Mouse (Mus musculus) CH12.LX (cell line): ENCODE measurements around the gene Btbd9. TPM values are rescaled to one million over a fixed set of nuclear protein-coding genes. Genes with fewer than 3 reads are reported as not detected.
A peak's percentile ranks its signal among the peaks of the same experiment; 100 is the strongest.

Source experiments
- DNase-seq: peaks from one replicate; pipeline ENCODE4 v3.0.0-alpha.2; 2013; ENCODE audit errors: extremely low read depth
- H3K27ac ChIP-seq: 2 replicates; pipeline ENCODE4 v1.5.1; 2012; ENCODE audit warnings: low read depth, mild to moderate bottlenecking, control low read depth, moderate library complexity; ENCODE audit not compliant: insufficient read depth
- H3K27me3 ChIP-seq: replicated peaks from 2 replicates; pipeline ENCODE3; 2012; ENCODE audit warnings: inconsistent platforms
- H3K36me3 ChIP-seq, 2 experiments: replicated peaks in 1 of 2; 2 replicates each; pipeline versions ENCODE3 to v1.6.1; 2012; ENCODE audit warnings: inconsistent platforms in 1 of 2, low read length in 1 of 2, mild to moderate bottlenecking in 1 of 2, mixed read lengths in 1 of 2, moderate library complexity in 1 of 2; ENCODE audit not compliant: control insufficient read depth in 1 of 2, insufficient read depth in 1 of 2
- H3K4me1 ChIP-seq, 2 experiments: 2 replicates each; pipeline ENCODE4 v1.6.1; 2012; ENCODE audit warnings: inconsistent platforms in 1 of 2, moderate library complexity in 1 of 2; ENCODE audit not compliant: insufficient read depth in 2 of 2, control insufficient read depth in 1 of 2
- H3K4me2 ChIP-seq: 2 replicates; pipeline ENCODE4 v1.6.1; 2012; ENCODE audit warnings: low read depth, mild to moderate bottlenecking, control low read depth; ENCODE audit not compliant: poor library complexity, insufficient read depth, severe bottlenecking
- H3K4me3 ChIP-seq, 3 experiments: fragments of 150-350 bp in 1 of 3; sonication (generic) in 1 of 3; replicated peaks in 1 of 3; 2 replicates each; pipeline versions ENCODE3 to v1.5.1; 2011 to 2012; ENCODE audit warnings: low read depth in 2 of 3, low read length in 2 of 3, mild to moderate bottlenecking in 2 of 3, moderate library complexity in 2 of 3, control low read depth in 1 of 3, improper control_type of control experiment in 1 of 3, inconsistent platforms in 1 of 3, mixed read lengths in 1 of 3; ENCODE audit not compliant: poor library complexity in 1 of 3
- H3K79me2 ChIP-seq: replicated peaks from 2 replicates; pipeline ENCODE4 v1.6.1; 2012; ENCODE audit warnings: mild to moderate bottlenecking, moderate library complexity; ENCODE audit not compliant: control insufficient read depth, poor library complexity, insufficient read depth, severe bottlenecking; ENCODE audit errors: extremely low read depth
- H3K9ac ChIP-seq: 2 replicates; pipeline ENCODE4 v1.6.1; 2012; ENCODE audit warnings: low read depth, mild to moderate bottlenecking, control low read depth, moderate library complexity; ENCODE audit not compliant: insufficient read depth
- H3K9me3 ChIP-seq: replicated peaks from 2 replicates; pipeline ENCODE3; 2012; ENCODE audit warnings: low read length, inconsistent platforms, mixed read lengths
- CHD2 ChIP-seq: IDR thresholded peaks from 2 replicates; pipeline ENCODE4 v1.6.1; 2011; ENCODE audit warnings: low read length, improper control_type of control experiment
- CTCF ChIP-seq, 2 experiments: IDR thresholded peaks in 1 of 2; conservative IDR thresholded peaks in 1 of 2; 2 replicates each; pipeline ENCODE4 v1.5.1; 2011 to 2012; ENCODE audit warnings: low read depth in 2 of 2, low read length in 2 of 2, improper control_type of control experiment in 1 of 2, inconsistent platforms in 1 of 2, mild to moderate bottlenecking in 1 of 2, moderate library complexity in 1 of 2
- ELF1 ChIP-seq: IDR thresholded peaks from 2 replicates; pipeline ENCODE4 v1.6.1; 2014; ENCODE audit warnings: low read depth, mild to moderate bottlenecking, inconsistent platforms, low read length, improper control_type of control experiment
- JUN ChIP-seq: IDR thresholded peaks from 2 replicates; pipeline ENCODE4 v1.6.1; 2011; ENCODE audit warnings: low read depth, mild to moderate bottlenecking, low read length, improper control_type of control experiment, moderate library complexity; ENCODE audit not compliant: insufficient read depth
- MAFK ChIP-seq: IDR thresholded peaks from 2 replicates; pipeline ENCODE4 v1.6.1; 2011; ENCODE audit warnings: low read length, improper control_type of control experiment; ENCODE audit not compliant: insufficient replicate concordance
- MAX ChIP-seq: IDR thresholded peaks from 2 replicates; pipeline ENCODE4 v1.6.1; 2011; ENCODE audit warnings: low read length, improper control_type of control experiment
- MAZ ChIP-seq: IDR thresholded peaks from 2 replicates; pipeline ENCODE4 v1.6.1; 2012; ENCODE audit warnings: low read depth, mild to moderate bottlenecking, inconsistent platforms, low read length, improper control_type of control experiment, moderate library complexity
- MEF2A ChIP-seq: IDR thresholded peaks from 2 replicates; pipeline ENCODE4 v1.6.1; 2014; ENCODE audit warnings: low read depth, mild to moderate bottlenecking, inconsistent platforms, low read length, improper control_type of control experiment, borderline replicate concordance
- MXI1 ChIP-seq: IDR thresholded peaks from 2 replicates; pipeline ENCODE4 v1.6.1; 2011; ENCODE audit warnings: mild to moderate bottlenecking, low read depth, low read length, improper control_type of control experiment
- NELFE ChIP-seq: IDR thresholded peaks from 2 replicates; pipeline ENCODE4 v1.6.1; 2011; ENCODE audit warnings: low read depth, low read length, improper control_type of control experiment
- SIN3A ChIP-seq: IDR thresholded peaks from 2 replicates; pipeline ENCODE4 v1.6.1; 2012; ENCODE audit warnings: low read length, improper control_type of control experiment, inconsistent platforms
- SMC3 ChIP-seq: IDR thresholded peaks from 2 replicates; pipeline ENCODE4 v1.6.1; 2011; ENCODE audit warnings: low read depth, low read length, improper control_type of control experiment
- TBP ChIP-seq: conservative IDR thresholded peaks from 2 replicates; pipeline ENCODE4 v1.6.1; 2011; ENCODE audit warnings: low read depth, low read length, improper control_type of control experiment
- USF2 ChIP-seq: conservative IDR thresholded peaks from 2 replicates; pipeline ENCODE4 v1.6.1; 2011; ENCODE audit warnings: low read depth, low read length, improper control_type of control experiment
- ZKSCAN1 ChIP-seq: IDR thresholded peaks from 2 replicates; pipeline ENCODE4 v1.6.1; 2012; ENCODE audit warnings: low read depth, inconsistent platforms, low read length, improper control_type of control experiment, borderline replicate concordance
- ZMIZ1 ChIP-seq: IDR thresholded peaks from 2 replicates; pipeline ENCODE4 v1.6.1; 2012; ENCODE audit warnings: low read depth, mild to moderate bottlenecking, inconsistent platforms, low read length, improper control_type of control experiment
- dilution Hi-C: fragments of 300-500 bp; cut with MboI; formaldehyde crosslinking; loops from 2 replicates; pipeline ENCODE4 v1.14.3; 2020; ENCODE audit warnings: low sequenced_read_pairs; ENCODE audit not compliant: extremely low pct_unique_long_range_greater_than_20kb, extremely low pct_ligation_motif_present
- in situ Hi-C: fragments of 300-500 bp; cut with MboI; formaldehyde crosslinking; loops from 3 replicates; pipeline ENCODE4 v1.14.3; 2019; ENCODE audit warnings: low sequenced_read_pairs, low pct_ligation_motif_present, low pct_unique_long_range_greater_than_20kb, mixed read lengths
- polyA plus RNA-seq: library from polyadenylated mRNA; unstranded; fragments of >175 nt; gene quantifications from 2 replicates; pipeline ENCODE4 v1.2.1, GENCODE M21; 2012; ENCODE audit warnings: low read depth; ENCODE audit not compliant: insufficient read length
- total RNA-seq, 2 experiments: library from RNA; depleted of rRNA; stranded (reverse); fragments of 300-350 nt in 1 of 2; fragments of >200 nt in 1 of 2; gene quantifications; 2 replicates each; pipeline ENCODE4 v1.2.3; 2012 to 2014

Gene Btbd9
- total and polyA plus RNA-seq, 3 experiments = 19.3 to 25.4 (median 20.0) TPM

GRCm38 (mm10) chr17:30377754-30378153, 198.5 kb downstream of the Btbd9 start:
- no peaks in the 10 kb centered on the region for H3K79me2 ChIP-seq
- H3K9me3 ChIP-seq = no peaks in the 10 kb centered on the region
- in situ Hi-C loops = no loop called here
- H3K4me2 ChIP-seq = no peak overlapping the region
- no peak for TF ChIP-seq USF2
- no peak for TF ChIP-seq CHD2
- no peak for TF ChIP-seq NELFE
- TF ChIP-seq SMC3 = no peak
- no peak for TF ChIP-seq ZKSCAN1
- peaks cover 0 to 3% of the 10 kb centered on the region in 2 experiments; a peak in 1 of 4 replicates for H3K4me1 ChIP-seq
- H3K27me3 ChIP-seq = no peaks in the 10 kb centered on the region
- no peak overlapping the region for H3K4me3 ChIP-seq
- H3K27ac ChIP-seq = no peak overlapping the region
- H3K36me3 ChIP-seq = peaks cover 0 to 4% of the 10 kb centered on the region in 2 experiments
- no peak for DNase-seq
- dilution Hi-C loops = no loop called here
- no peak overlapping the region for H3K9ac ChIP-seq

GRCm38 (mm10) chr17:30375107-30375506, 201.2 kb downstream of the Btbd9 start:
- Histone ChIP-seq H3K36me3 (peaks cover 0 to 2% of the 10 kb centered on the region in 2 experiments), H3K9me3 (no peaks in the 10 kb centered on the region), H3K9ac (no peak overlapping the region), H3K27me3 (no peaks in the 10 kb centered on the region), H3K79me2 (no peaks in the 10 kb centered on the region), H3K4me1 (peaks cover 0 to 3% of the 10 kb centered on the region in 2 experiments; a peak in 1 of 4 replicates), H3K4me2 (no peak overlapping the region), H3K27ac (no peak overlapping the region), H3K4me3 (no peak overlapping the region)
- dilution Hi-C loops = no loop called here
- DNase-seq = no peak
- no peak for TF ChIP-seq CHD2
- peak; percentile 74 for TF ChIP-seq MAFK
- in situ Hi-C loops = no loop called here

- in situ Hi-C loops = no loop called here
- no peak overlapping the region for H3K4me2 ChIP-seq
Measured at GRCm38 (mm10) chr17:30368559-30368958, 207.7 kb downstream of the Btbd9 start.

More at GRCm38 (mm10) chr17:30368559-30368958, 207.7 kb downstream of the Btbd9 start:
- no peak for TF ChIP-seq MAX
- TF ChIP-seq CTCF (conservative IDR thresholded peaks at IDR 0.05 in 1 of 2, IDR thresholded peaks at IDR 0.05 in 1 of 2; ENCODE audit: low read depth in 2 of 2, low read length in 2 of 2) = no peak
- no peak for TF ChIP-seq JUN
- TF ChIP-seq ZMIZ1 = no peak
- TF ChIP-seq MXI1 = no peak
- no peak for TF ChIP-seq SIN3A
- no peak for TF ChIP-seq MEF2A
- TF ChIP-seq TBP = no peak
- no peak for TF ChIP-seq ELF1
- TF ChIP-seq MAZ = no peak
- TF ChIP-seq ZKSCAN1 = no peak
- no peaks in the 10 kb centered on the region for H3K9me3 ChIP-seq
- dilution Hi-C loops = no loop called here
- no peak overlapping the region for H3K9ac ChIP-seq
- H3K4me3 ChIP-seq = no peak overlapping the region
- H3K4me1 ChIP-seq = peaks cover 4 to 8% of the 10 kb centered on the region in 2 experiments; a peak in 3 of 4 replicates
- no peaks in the 10 kb centered on the region for H3K79me2 ChIP-seq
- DNase-seq = no peak
- no peaks in the 10 kb centered on the region for H3K27me3 ChIP-seq
- H3K36me3 ChIP-seq = peaks cover 0 to 2% of the 10 kb centered on the region in 2 experiments
- H3K27ac ChIP-seq = no peak overlapping the region
